Mouse (Mus musculus): ENCODE data around the gene Sp100.

DNA sequence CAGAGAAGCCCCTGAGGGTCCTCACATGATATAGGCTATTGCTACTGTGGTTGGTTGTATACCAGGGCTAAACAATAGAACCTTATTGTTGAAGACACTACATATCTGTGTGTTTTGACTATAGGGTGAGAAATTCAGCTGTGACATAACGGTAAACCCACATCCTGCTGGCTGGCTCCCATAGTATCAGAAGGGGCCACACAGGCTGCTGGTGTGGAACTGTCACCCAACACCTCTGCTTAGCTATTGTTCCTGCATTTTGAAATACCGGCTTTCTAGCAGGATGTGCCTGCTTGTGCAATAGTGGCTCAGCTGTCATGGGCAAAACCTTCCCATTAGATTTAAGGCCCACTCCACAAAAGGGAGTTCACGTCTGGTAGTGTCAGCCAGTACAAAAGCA, 82.8 kb downstream of the Sp100 start:
- TF ChIP-seq POLR2A (IDR thresholded peaks at IDR 0.05; ENCODE audit: borderline replicate concordance, low read depth, low read length) (no peak), CTCF (IDR thresholded peaks at IDR 0.05; ENCODE audit: low read depth, low read length) (no peak)

Data from bone marrow macrophage, adult 2 months (primary cell).